Mouse (Mus musculus) CH12.LX (cell line): ENCODE results near the gene Nup205. TPM values are rescaled to one million over a fixed set of nuclear protein-coding genes. Genes with fewer than 3 reads are reported as not detected.

Source experiments
- polyA plus RNA-seq: library from polyadenylated mRNA; unstranded; fragments of >175 nt; gene quantifications from 2 replicates; pipeline ENCODE4 v1.2.1, GENCODE M21; 2012; ENCODE audit warnings: low read depth; ENCODE audit not compliant: insufficient read length
- total RNA-seq, 2 experiments: library from RNA; depleted of rRNA; stranded (reverse); fragments of 300-350 nt in 1 of 2; fragments of >200 nt in 1 of 2; gene quantifications; 2 replicates each; pipeline ENCODE4 v1.2.3; 2012 to 2014

Nup205 gene
- total and polyA plus RNA-seq, 3 experiments = 82.0 to 121 (median 108) TPM

Other genes starting within 250 kb of the Nup205 start
- 0.13 and 0.30 TPM in 2 replicates for gene Slc23a4, start 189.0 kb upstream of the Nup205 start, total RNA-seq (2012; rRNA removed)
- gene Slc23a4, start 189.0 kb upstream of the Nup205 start, total RNA-seq (2014; rRNA removed) = 0.23 and 0.27 TPM in 2 replicates
- 0.21 and 0.59 TPM in 2 replicates for gene Slc23a4, start 189.0 kb upstream of the Nup205 start, polyA plus RNA-seq
- 6.0 and 7.7 TPM in 2 replicates for gene Cnot4, start 43.7 kb upstream of the Nup205 start, total RNA-seq (2012; rRNA removed)
- gene Cnot4, start 43.7 kb upstream of the Nup205 start, total RNA-seq (2014; rRNA removed) = 7.5 and 8.7 TPM in 2 replicates
- gene Cnot4, start 43.7 kb upstream of the Nup205 start, polyA plus RNA-seq = 15.7 and 25.1 TPM in 2 replicates
- not detected in 2 replicates for gene Slc13a4, start 130.7 kb downstream of the Nup205 start, total RNA-seq (2012; rRNA removed)
- not detected in 2 replicates for gene Slc13a4, start 130.7 kb downstream of the Nup205 start, total RNA-seq (2014; rRNA removed)
- not detected in 2 replicates for gene Slc13a4, start 130.7 kb downstream of the Nup205 start, polyA plus RNA-seq
- gene Fam180a, start 148.7 kb downstream of the Nup205 start, total RNA-seq (2012; rRNA removed) = 0.08 TPM in 1 of 2 replicates, not detected in the other
- not detected in 2 replicates for gene Fam180a, start 148.7 kb downstream of the Nup205 start, total RNA-seq (2014; rRNA removed)
- gene Fam180a, start 148.7 kb downstream of the Nup205 start, polyA plus RNA-seq = not detected in 2 replicates